Mouse (Mus musculus) lung, postnatal 0 days (tissue): ENCODE data around the gene Dnaaf2.

Experiments
- CTCF ChIP-seq: IDR thresholded peaks from 2 replicates; pipeline ENCODE4 v1.5.1; 2016; ENCODE audit warnings: antibody characterized with exemption, mild to moderate bottlenecking
- EP300 ChIP-seq: IDR thresholded peaks from 2 replicates; pipeline ENCODE4 v1.6.1; 2016; ENCODE audit warnings: antibody characterized with exemption, mild to moderate bottlenecking, control low read depth

- TF ChIP-seq EP300, result no peak
- TF ChIP-seq CTCF, result no peak
These were observed 39.9 kb downstream of the Dnaaf2 start for GRCm38 (mm10) chr12:69158366-69158764.
